Mouse (Mus musculus): ENCODE results near the gene Naaladl1.

The Naaladl1 gene

DNA sequence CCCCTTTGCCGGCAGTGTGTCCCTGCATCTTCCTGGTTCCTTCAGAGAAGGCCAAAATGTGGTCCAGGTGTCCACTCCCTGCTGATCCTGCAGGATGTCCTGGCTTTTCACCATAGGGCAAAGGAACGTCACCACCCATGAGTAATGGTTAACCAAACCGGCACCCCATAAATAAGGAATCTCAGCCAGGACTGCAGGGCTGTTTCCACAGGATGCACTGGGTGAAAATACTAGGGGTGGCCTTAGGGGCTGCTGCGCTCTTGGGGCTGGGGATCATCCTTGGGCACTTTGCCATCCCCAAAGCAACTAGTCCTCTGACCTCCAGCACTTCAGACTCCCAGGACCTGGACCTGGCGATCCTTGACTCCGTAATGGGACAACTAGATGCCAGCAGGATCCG is at the start of gene Naaladl1:
Gene Naaladl1, plus strand, starts transcription at position 197 of the 400 bp plus-strand sequence.
- DNase-seq (ENCODE audit: extremely low spot score, low spot score) = no peak

DNA sequence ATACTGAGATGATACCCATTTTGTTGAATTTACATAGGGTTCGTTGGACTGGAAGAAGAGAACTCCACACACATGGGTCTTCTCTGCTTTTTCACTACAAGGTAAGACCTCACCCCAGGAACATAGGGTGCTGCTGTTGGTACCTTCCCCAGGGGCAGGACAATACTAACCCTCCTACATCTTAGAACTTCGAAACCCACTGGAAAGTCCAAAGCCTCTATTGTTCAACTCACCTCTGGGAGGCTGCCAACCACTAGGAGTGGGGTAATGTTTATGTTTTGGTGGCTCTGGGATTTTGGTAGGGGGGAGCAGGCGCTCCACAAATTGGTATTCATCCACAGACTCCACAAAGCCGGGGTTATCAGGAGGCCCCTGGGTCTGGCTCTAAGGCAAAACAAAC is 48.9 kb upstream of the Naaladl1 start:
- no peak for DNase-seq (ENCODE audit: extremely low spot score, low spot score)

DNA sequence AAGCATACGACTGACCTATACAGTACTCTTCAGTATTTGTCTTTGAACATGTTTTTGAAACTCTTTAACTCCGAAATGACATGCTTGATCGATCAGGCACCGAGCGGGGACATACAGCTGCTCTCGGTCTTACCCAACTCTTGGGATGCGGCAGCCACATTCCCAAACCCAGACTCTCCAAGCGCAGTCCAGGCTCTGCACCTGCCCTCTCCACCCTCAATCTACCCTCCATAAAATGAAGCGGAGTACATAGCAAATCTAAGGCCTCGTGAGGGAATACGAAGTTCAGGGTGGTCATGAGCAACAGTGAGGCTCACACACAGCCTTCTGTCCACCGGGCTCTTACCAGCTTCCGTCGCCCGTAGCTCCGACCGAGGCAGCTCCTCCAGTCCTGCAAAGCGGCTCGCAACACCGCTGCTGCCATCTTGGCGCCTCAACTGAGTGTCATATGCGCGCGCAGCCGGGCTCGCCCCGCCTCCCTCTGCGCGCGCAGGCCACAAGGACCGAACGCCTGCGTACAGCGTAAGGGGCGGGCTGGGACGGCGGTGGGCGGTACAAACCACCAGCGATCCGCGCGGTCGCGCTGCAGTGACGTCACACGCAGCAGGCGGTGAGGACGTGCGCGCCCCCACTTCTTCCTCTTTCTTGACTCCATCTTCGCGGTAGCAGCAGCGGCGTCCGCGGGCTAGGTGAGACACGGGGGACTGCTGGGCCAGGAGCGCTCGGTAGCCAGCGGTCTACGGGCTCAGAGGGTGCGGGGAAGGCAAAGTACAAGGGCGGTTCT is 48.1 kb upstream of the Naaladl1 start, which contains the start of the genes Mrpl49 and Fau:
Gene Mrpl49, minus strand, starts transcription at position 473 of the 784 bp plus-strand sequence.
Gene Fau, plus strand, starts transcription at position 532 of the 784 bp plus-strand sequence.
- DNase-seq (ENCODE audit: extremely low spot score, low spot score) = peak; percentile 98

DNA sequence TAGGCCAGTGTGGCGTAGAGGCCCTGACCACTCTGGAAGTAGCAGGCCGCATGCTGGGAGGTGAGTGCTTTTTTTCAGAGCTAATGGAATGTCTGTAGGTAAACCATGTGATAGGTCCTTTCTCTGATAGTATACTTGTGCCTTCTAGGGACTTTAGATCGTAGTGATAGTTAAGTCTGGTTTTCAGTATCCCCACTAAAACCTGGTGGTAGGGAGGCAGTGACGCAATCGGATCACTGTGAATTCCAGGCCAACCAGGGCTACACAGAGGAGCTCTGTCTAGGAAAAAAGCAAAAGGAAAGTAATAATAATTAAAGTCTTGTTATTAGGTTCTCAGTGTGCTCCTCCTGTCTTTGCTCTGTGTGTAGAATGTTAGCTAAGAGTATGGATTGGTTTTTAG is 47.1 kb upstream of the Naaladl1 start:
- no peak for DNase-seq (ENCODE audit: extremely low spot score, low spot score)

DNA sequence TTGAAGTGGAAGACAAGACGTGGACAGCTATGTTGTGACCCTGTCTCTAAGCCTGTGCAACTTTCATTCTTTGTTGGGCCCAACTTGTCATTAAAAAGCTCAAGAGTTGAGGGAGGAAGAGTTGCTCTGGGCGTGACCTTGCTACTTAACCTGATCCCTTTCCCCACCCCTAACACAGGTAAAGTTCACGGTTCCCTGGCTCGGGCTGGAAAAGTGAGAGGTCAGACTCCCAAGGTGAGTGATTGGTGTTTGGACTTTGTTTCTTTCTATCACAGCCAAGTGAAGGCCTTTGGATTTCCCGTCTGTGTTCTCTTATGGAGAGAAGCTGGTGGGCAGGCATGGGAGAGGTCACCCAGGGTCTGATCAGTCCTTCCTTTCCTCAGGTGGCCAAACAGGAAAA is 46.6 kb upstream of the Naaladl1 start:
- DNase-seq (ENCODE audit: extremely low spot score, low spot score) = no peak

DNA sequence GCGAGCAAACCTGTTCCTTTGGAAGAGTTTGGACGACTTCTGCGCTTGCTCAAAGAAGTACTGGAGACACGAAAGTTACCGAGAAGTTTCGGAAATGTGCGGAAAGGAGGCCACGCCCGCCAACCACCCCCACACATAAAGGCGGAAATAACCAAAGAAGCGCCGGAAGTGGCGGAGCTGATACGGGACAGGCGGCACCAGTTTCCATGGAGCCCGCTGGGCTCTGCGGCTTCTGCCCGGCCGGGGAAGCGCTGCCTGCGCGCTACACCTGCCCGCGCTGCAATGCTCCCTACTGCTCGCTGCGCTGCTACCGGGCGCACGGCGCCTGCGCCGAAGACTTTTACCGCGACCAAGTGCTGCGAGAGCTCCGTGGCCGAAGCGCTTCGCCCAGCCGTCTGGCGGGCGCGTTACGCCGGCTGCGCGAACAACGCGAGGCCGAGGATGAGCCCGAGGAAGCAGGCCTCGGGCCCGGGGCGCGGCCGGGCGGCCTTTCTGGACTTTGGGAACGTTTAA is 44.5 kb upstream of the Naaladl1 start, which contains the start of gene Znhit2:
Gene Znhit2, plus strand, starts transcription at position 172 of the 513 bp plus-strand sequence.
- peak; percentile 91 for DNase-seq (ENCODE audit: extremely low spot score, low spot score)

DNA sequence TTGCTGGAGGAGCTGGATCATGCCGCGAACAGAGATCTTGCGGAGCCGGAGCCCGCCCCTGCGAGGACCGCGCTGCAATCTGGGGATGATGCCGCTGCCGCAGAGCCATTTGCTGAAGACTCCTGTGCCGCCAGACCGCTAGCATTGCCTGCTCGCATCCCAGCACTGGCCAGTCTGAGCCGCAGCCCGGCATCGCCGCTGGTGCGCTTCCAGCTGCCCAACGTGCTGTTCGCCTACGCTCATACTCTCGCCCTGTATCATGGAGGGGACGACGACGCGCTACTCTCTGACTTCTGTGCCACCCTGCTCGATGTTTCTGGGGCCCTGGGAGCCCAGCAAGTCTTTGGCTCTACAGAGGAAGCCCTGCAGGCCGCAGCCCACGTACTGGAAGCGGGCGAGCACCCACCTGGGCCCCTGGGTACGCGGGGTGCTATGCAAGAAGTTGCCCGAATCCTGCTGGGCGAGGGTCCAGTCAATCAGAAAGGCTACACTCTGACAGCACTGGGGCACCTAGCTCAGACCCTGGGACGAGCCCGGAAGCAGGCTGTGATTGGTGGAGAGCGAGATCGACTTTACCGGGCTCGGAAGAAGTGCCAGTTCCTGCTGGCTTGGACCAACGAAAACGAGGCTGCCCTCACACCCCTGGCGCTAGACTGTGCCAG is 43.8 kb upstream of the Naaladl1 start:
- peak; percentile 45 for DNase-seq (ENCODE audit: extremely low spot score, low spot score)

DNA sequence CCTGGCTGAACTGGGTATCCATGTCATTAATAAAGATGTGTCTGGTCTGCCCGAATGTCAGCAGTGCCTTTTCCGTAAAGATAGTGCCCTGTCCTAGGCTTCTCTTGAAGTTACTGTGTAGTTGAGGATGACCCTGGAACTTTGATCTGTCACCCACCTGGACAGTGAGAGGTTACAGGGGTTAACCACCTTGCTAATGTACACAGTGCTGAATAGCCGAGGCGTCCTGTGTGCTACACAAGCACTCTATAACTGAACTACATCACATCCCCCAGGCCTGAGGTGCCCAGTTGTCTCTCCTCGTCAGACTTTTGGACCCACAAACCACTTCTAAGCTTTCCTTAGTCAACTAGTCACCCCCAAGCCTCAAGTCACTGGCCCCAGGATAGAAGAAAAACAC is 43.2 kb upstream of the Naaladl1 start:
- no peak for DNase-seq (ENCODE audit: extremely low spot score, low spot score)

DNA sequence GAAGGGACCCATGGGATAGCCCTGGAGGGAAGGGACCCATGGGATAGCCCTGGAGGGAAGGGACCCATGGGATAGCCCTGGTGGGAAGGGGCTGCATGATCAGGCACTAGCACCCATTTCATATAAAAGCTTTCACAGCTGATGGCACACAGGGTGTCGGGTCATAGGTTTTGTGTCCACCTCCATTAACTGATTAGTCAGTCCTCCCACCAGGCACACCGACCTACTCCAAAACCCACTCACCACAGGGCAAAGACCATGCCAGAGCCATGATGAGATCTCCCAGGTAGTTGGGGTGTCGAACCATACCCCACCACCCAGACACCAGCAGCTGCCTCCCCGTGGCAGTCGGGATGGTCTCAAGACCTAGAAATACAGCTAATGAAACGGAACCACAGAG is 42.5 kb upstream of the Naaladl1 start:
- no peak for DNase-seq (ENCODE audit: extremely low spot score, low spot score)

DNA sequence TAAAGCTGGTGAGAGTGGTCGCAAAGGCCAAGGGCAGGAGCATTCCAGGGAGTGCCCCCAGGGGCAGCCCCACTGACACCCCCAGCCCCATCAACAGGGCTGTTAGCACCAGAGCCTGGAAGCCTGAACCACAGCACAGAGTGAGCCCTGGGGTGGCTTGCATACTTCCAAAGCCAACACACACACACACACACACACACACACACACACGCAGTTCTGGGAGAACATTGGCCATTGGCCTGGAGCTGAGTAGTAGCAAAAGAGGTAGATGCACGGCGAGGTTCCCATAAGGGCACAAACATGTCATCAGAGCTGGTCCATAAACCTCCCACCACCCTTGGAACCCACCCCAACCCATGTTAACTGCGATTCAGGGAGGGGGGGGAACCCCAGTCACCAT is 39.0 kb upstream of the Naaladl1 start:
- no peak for DNase-seq (ENCODE audit: extremely low spot score, low spot score)

DNA sequence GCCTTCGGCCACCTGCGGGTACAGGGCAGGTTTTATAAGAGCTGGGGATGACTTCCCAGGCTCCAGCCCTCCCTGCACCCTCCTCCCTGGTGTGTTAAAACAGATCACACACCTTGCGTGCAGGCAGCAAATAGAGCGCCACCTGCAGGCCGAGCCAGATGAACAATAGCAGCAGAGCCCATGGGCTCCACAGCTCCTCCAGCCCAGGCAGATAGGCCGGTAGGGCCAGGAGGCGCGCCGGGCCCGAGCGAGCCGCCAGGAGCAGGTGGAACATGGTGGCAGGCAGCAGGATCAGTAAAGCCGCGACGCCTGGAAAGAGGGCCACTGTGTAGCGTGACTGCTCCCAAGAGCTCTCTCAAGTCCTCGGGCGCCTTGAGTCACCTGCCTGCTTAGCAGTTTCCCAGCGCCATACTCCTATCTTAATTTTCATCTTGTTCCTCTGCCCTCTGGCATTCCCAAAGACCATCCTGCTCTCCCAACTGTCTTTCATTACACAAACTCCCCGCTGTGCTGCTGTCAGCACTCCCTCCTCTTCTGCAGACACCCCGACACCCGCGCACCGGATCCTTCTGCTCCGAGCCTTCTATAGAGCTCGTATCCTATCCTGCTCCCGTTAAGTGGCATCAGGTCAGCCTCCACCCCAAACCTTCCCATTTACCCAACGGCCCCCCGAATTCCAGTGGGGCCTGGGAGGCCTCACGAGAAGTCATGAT is 38.4 kb upstream of the Naaladl1 start:
- DNase-seq (ENCODE audit: extremely low spot score, low spot score) = peak; percentile 89

DNA sequence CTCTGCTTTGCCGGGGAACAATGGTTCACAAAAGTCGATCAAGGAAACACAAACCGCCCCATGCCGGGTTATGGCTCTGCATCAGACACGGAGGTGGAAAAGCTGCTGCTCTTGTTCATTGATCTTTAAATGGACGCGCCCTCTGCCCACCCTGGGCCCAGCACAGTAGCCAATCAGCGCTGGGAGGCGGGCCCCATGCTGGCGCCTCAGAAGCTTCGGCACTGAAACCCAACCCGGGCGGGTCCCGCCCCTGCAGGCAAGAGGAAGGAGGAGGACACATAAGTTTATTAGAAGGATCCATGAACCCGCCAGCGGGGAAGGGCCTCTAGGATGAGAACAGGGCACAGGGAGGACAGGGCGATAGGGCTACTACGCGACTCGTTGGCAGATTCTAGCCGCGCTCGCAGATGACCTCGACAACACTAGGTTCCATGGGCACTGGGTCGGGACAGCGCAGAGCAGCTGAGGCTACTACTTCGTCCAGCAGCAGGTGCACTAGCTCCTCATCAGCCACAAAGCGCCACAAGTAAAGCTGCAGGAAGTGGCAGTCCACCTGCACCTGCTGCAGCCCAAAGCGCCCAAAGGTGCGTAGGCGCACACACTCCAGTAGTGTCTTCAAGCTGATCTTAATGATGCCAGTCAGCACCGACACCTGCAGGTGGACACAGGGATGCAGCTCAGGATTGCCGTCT is 37.7 kb upstream of the Naaladl1 start, which contains the start of gene Tm7sf2:
Gene Tm7sf2, minus strand, starts transcription at position 650 of the 692 bp plus-strand sequence.
- DNase-seq (ENCODE audit: extremely low spot score, low spot score) = peak; percentile 92

DNA sequence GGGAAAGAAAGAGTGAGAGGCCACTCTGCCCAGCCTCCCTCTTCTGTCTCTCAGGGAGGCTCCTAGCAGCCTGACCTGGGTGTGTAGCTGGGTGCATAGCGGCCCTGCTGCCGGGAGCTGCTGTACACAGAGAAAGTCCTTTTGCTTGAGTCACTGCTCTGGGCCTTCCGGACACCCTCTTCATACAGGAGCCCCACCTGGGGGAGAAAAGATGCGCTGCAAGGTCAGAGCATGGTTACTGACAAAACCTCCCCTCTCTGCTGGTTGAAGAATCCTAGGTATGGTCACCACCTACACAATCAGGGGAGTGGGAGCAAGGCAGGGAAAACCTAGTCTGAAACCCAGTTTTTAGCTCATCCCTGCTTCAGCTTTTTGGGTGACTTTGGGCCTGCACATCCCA is 36.6 kb upstream of the Naaladl1 start:
- DNase-seq (ENCODE audit: extremely low spot score, low spot score) = no peak

DNA sequence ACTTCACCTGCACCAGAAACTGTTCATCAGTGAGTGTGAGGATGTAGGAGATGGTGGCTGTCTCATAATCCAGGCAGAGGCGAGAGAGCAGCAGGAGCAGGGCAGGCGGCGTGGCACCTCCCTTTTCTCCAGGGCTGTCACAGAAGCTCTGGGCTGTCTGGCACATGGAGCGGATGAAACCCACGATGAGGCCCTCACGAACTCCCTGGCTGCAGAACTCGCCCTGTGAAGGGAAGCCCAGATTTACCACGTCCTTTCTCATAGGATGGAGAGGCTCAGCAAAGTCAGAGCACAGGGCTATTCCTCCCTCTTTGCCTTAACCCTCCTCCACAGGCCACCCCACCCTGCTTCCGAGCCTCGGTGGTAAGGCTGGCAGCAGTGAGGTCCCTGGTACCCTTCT is 35.7 kb upstream of the Naaladl1 start:
- no peak for DNase-seq (ENCODE audit: extremely low spot score, low spot score)

DNA sequence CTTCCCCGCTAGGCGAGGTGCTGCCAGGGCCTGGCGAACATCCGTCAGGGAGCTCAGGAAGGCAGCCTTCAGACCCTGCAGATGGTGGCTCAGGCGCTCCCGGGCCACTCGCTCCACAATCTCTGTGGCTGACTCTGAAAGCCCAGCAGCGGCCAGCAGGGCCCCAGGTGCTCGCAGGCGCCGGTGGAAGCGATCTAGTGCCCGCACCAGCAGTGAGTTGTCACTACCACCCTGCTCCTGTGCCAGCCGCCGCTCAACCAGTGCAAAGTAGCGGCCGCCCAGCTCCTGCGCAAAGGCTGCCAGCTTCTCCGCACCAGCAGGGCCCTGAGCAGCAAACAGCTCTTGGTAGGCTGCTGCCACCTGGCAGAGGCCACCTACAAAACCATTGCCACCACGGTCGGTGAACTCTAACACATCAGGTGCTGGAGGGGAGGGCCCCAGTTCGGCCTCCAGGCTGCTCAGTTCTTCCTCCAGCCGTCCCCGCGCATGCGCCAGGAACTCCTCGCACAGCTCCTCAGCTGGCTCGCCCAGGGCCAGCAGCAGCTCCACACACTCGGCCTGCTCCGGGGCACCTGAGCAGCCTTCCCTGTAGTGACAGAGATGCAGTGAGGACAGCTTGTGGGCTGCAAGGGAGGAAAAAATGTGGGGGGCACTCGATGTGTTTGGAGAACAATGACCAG is 34.9 kb upstream of the Naaladl1 start:
- no peak for DNase-seq (ENCODE audit: extremely low spot score, low spot score)

DNA sequence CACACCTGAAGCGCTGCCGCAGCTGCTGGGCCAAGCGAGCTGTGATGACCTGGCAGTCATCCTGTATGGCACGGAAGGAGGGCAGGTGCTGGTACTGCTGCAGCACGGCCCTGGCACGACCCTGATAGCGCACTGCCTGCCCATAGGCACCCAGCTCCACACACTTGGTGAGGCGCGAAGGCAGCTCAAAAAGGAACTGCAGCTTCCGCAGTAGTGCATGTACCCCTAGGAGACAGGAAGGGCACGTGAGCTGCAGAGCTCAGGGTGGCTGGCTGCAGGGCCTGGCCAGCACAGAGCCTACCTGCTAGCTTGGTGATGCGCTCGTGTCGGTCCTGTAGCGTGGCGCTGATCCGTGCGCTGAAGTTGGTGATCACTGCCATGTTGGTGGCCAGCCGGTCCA is 34.3 kb upstream of the Naaladl1 start:
- no peak for DNase-seq (ENCODE audit: extremely low spot score, low spot score)

DNA sequence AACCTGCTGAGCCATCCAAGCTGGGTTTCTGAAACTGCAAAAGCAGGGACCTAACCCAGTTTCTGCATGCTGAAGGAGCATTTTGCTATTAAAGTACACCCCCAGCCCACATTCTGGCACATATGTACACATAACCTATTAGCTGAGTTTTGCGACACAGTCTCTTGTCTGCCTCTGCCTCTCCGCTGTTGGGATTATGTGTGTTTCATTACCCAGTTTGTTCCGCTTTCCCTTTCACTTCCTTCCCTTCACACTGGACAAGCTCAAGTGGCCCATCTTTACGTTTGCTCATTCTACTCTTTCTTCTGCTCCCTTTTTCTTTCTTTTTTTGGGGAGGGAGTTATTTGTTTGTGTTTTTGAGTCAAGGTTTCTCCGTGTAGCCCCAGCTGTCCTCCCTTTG is 31.7 kb upstream of the Naaladl1 start:
- no peak for DNase-seq (ENCODE audit: extremely low spot score, low spot score)

DNA sequence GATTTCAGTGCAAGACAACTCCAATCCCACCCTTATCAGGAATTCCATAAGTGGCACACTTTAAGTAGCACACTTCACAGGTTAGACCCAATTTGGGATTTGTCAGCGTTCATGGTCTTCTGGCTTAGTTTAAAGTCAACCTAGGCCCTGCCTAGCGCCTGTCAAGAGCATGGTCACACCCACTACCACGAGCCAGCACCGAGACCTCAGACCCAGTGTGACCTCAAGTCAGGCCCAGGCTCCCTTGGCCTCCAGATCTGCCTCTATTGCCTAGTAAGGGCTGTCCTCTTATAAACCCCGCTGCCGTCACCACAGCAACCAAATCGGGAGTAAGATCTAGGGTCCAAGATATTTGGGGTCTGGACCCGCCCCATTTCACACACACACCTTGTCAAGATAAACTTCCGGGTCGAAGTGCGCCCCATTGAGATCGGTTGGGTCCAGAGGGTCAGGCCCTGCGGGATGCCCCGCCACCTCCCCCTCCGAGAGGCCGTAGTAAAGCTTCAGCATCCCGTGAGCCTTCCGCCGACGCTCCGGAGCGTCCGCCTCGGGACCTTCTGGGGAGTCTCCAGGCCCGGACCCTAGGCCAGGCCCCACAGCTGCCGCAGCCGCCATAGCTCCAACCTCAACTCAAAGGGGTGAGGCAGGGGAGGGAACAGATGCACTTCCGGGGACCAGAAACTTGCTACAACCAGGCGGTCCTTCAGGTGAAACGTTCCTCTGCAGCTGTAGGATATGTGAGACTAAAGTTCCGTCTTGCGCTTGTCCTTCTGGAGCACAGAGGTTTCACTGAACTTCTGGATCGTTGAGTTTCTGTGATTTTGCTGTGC is 28.8 kb upstream of the Naaladl1 start, which contains the start of gene Vps51:
Gene Vps51, minus strand, starts transcription at position 668 of the 830 bp plus-strand sequence.
- peak; percentile 87 for DNase-seq (ENCODE audit: extremely low spot score, low spot score)

DNA sequence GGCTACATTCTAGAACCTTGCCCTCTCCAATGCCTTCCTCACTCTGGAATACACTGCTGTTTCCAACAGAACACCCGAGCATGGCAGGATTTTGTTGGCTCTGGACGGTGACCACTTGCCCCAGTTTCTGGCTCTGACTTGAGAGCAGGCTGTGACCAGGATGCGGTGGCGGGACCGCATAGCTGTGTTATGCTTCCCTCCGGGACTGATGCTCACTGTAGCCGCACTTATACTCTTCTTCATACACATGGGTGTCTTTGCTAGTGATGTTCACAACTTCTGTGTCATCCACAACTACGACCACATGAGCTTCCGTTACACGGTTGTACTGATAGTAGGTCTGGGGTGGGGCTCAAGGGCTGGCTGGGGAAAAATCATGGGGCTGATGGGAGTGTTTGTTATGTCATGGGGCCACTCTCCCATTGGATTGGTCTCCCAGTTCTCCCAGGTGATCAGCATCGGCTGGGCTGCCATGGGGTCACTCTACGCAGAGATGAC is 25.6 kb upstream of the Naaladl1 start, which contains the start of gene Tmem262:
Gene Tmem262, plus strand, starts transcription at position 51 of the 498 bp plus-strand sequence.
- DNase-seq (ENCODE audit: extremely low spot score, low spot score) = no peak
